Mouse (Mus musculus): ENCODE measurements around the gene Lcn2.

Gene Lcn2

GRCm38 (mm10) chr2:32412742-32413531 lies 24.9 kb upstream of the Lcn2 start:
- no peak for DNase-seq

- no peak for DNase-seq
These were observed 23.4 kb upstream of the Lcn2 start for GRCm38 (mm10) chr2:32411407-32411806.

- DNase-seq = no peak
These were observed 20.7 kb upstream of the Lcn2 start for GRCm38 (mm10) chr2:32408429-32409424.

- DNase-seq = no peak
These were observed 19.2 kb upstream of the Lcn2 start for GRCm38 (mm10) chr2:32407144-32407824.

GRCm38 (mm10) chr2:32404663-32405062 lies 16.6 kb upstream of the Lcn2 start:
- peak; percentile 91 for DNase-seq

- no peak for DNase-seq
These were observed 8.6 kb upstream of the Lcn2 start for GRCm38 (mm10) chr2:32396695-32397094.

- DNase-seq = peak; percentile 92
These were observed 8.0 kb upstream of the Lcn2 start for GRCm38 (mm10) chr2:32395946-32396621.

GRCm38 (mm10) chr2:32395484-32395945 lies 7.5 kb upstream of the Lcn2 start, which contains the start of gene Ptges2:
Gene Ptges2, plus strand, starts transcription at chr2:32395896.
- DNase-seq = peak; percentile 92

- DNase-seq = no peak
These were observed 6.9 kb upstream of the Lcn2 start for GRCm38 (mm10) chr2:32394973-32395372.

- DNase-seq = no peak
These were observed 4.0 kb upstream of the Lcn2 start for GRCm38 (mm10) chr2:32392063-32392462.

- DNase-seq = no peak
These were observed 2.8 kb upstream of the Lcn2 start for GRCm38 (mm10) chr2:32390871-32391270.

GRCm38 (mm10) chr2:32389157-32389556 lies 1.1 kb upstream of the Lcn2 start:
- no peak for DNase-seq

- DNase-seq = no peak
These were observed 5.4 kb downstream of the Lcn2 start for GRCm38 (mm10) chr2:32382689-32383088.

GRCm38 (mm10) chr2:32381775-32382223 lies 6.3 kb downstream of the Lcn2 start, which contains the start of gene 1110008P14Rik:
Gene 1110008P14Rik, minus strand, starts transcription at chr2:32381938.
- DNase-seq = peak; percentile 95

GRCm38 (mm10) chr2:32381141-32381774 lies 6.8 kb downstream of the Lcn2 start:
- DNase-seq = no peak

GRCm38 (mm10) chr2:32380001-32380500 lies 8.0 kb downstream of the Lcn2 start:
- DNase-seq = no peak

- no peak for DNase-seq
These were observed 11.1 kb downstream of the Lcn2 start for GRCm38 (mm10) chr2:32376963-32377362.

GRCm38 (mm10) chr2:32375317-32375940 lies 12.6 kb downstream of the Lcn2 start:
- no peak for DNase-seq

GRCm38 (mm10) chr2:32374191-32374590 lies 13.9 kb downstream of the Lcn2 start:
- no peak for DNase-seq

GRCm38 (mm10) chr2:32367315-32367714 lies 20.7 kb downstream of the Lcn2 start:
- DNase-seq = no peak

GRCm38 (mm10) chr2:32364121-32364520 lies 23.9 kb downstream of the Lcn2 start:
- no peak for DNase-seq

Data from cerebellum, adult 9-11 months (tissue).